Mouse (Mus musculus) olfactory bulb, adult 2 months (tissue): Measurements from ENCODE around the gene Ubash3b. TPM values are rescaled to one million over a fixed set of nuclear protein-coding genes. Genes with fewer than 3 reads are reported as not detected.

Experiments
- H3K27ac ChIP-seq: fragments of 200-500 bp; 2 replicates; pipeline ENCODE4 v1.5.1; 2012; ENCODE audit warnings: low read depth, low read length; ENCODE audit not compliant: insufficient read depth
- H3K4me1 ChIP-seq: fragments of 200-500 bp; 2 replicates; pipeline ENCODE4 v1.6.1; 2012; ENCODE audit warnings: low read length; ENCODE audit not compliant: control insufficient read depth, insufficient read depth
- H3K4me3 ChIP-seq: fragments of 200-500 bp; 2 replicates; pipeline ENCODE4 v1.5.1; 2012; ENCODE audit warnings: mild to moderate bottlenecking, low read depth, low read length, moderate library complexity; ENCODE audit not compliant: insufficient read depth
- CTCF ChIP-seq: fragments of 200-500 bp; IDR thresholded peaks from 2 replicates; pipeline ENCODE4 v1.5.1; 2012; ENCODE audit warnings: low read depth, mild to moderate bottlenecking, low read length, moderate library complexity; ENCODE audit not compliant: insufficient read depth
- POLR2A ChIP-seq: fragments of 200-500 bp; IDR thresholded peaks from 2 replicates; pipeline ENCODE4 v1.6.1; 2012; ENCODE audit warnings: mild to moderate bottlenecking, low read depth, low read length, moderate library complexity; ENCODE audit not compliant: insufficient read depth
- WGBS: fragments of 180-500 bp; shearing (Covaris S2); methylation state at CpG from one replicate; pipeline ENCODE4 v1.1.7; 2018; 5-methylcytosine and 5-hydroxymethylcytosine counted together
- polyA plus RNA-seq: library from polyadenylated mRNA; stranded (reverse); fragments of >200 nt; gene quantifications from 2 replicates; pipeline ENCODE4 v1.2.4, GENCODE M21; 2012; ENCODE audit warnings: low replicate concordance; ENCODE audit not compliant: missing spikeins, insufficient read depth, insufficient read length

Gene Ubash3b
- polyA plus RNA-seq, 1 experiment = not detected

DNA sequence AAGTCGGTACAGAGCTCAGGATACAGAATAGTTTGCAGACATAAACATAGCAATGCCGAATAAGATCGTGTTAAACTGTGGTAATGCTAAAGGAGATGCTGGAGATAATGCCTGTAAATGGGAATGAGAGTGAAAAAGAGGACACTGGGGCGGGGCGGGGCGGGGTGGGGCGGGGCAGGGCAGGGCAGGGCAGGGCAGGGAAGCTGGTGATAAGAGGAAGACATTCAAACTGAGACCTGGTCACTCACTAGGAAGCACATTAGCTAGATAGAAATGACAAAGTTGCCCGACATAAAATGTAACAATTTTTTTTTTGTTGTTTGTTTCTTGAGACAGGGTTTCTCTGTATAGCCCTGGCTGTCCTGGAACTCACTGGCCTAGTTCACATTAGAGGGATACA lies 10.9 kb upstream of the Ubash3b start:
- Histone ChIP-seq H3K4me3 (no peak overlapping the region), H3K4me1 (peaks cover 7% of the 10 kb centered on the region), H3K27ac (no peak overlapping the region)
- no peak for TF ChIP-seq POLR2A
- TF ChIP-seq CTCF = no peak
- WGBS = 88% methylated on average over 8 of the region's 8 CpGs

GRCm38 (mm10) chr9:41170026-41170425 lies 8.5 kb upstream of the Ubash3b start:
- Histone ChIP-seq H3K4me3 (no peak overlapping the region), H3K27ac (no peak overlapping the region), H3K4me1 (peaks cover 14% of the 10 kb centered on the region)
- no peak for TF ChIP-seq CTCF
- no peak for TF ChIP-seq POLR2A
- 61% methylated on average over 8 of the region's 8 CpGs for WGBS

DNA sequence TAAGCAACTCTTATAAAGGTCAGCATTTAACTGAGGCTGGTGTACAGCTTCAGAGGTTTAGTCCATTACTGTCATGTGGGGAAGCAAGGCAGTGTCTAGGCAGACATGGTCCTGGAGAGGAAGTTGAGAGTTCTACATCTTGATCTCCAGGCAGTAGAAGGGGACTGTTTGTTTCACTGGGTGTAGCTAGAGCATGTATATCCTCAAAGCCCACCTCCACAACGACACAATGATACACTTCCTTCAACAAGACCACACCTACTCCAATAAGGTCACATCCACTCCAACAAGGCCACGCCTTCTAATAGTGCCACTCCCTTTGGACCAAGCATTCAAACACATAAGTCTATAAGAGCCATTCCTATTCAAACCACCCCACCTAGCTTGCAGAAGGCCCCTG lies 7.2 kb upstream of the Ubash3b start:
- TF ChIP-seq POLR2A (no peak), CTCF (no peak)
- no peak overlapping the region for H3K27ac ChIP-seq
- peaks cover 14% of the 10 kb centered on the region for H3K4me1 ChIP-seq
- 77% methylated on average over 2 of the region's 2 CpGs for WGBS
- H3K4me3 ChIP-seq = no peak overlapping the region

- TF ChIP-seq CTCF = no peak
- no peak for TF ChIP-seq POLR2A
- Histone ChIP-seq H3K4me1 (peaks cover 14% of the 10 kb centered on the region), H3K4me3 (no peak overlapping the region), H3K27ac (no peak overlapping the region)
- WGBS = 84% methylated on average over 6 of the region's 6 CpGs
Observed at GRCm38 (mm10) chr9:41168206-41168605, 6.7 kb upstream of the Ubash3b start.

DNA sequence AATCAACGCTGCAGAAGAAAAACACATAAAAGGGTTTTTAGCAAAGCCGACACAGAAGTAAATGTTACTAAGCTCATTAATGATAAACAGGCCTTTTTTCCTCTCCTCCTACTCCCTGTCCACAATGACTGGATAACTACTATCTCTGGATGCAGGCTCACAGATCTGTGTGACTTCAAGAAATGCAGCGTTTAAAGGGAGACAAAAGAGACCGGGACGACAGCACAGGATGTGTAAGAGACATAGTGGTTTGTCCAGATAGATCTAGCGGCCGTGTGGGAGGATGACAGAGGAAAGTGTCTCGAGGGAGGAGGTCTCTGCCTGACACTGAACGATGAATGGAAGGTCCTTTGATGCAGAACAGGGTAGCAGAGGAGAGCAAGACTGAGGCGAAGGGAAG lies 5.4 kb upstream of the Ubash3b start:
- Histone ChIP-seq H3K4me3 (no peak overlapping the region), H3K4me1 (peaks cover 14% of the 10 kb centered on the region), H3K27ac (peak overlapping the region; percentile 60; the same call in 1 of the 2 replicates)
- TF ChIP-seq POLR2A (0 out of 2 replicates have a peak, but pooled peaks have one; percentile 22), CTCF (no peak)
- 30% methylated on average over 9 of the region's 10 CpGs for whole genome bisulfite sequencing

GRCm38 (mm10) chr9:41162363-41162762 lies 866 bp upstream of the Ubash3b start:
- WGBS = 90% methylated on average over 4 of the region's 4 CpGs
- no peak overlapping the region for H3K4me3 ChIP-seq
- TF ChIP-seq POLR2A (no peak), CTCF (no peak)
- H3K4me1 ChIP-seq = peaks cover 17% of the 10 kb centered on the region
- H3K27ac ChIP-seq = no peak overlapping the region

DNA sequence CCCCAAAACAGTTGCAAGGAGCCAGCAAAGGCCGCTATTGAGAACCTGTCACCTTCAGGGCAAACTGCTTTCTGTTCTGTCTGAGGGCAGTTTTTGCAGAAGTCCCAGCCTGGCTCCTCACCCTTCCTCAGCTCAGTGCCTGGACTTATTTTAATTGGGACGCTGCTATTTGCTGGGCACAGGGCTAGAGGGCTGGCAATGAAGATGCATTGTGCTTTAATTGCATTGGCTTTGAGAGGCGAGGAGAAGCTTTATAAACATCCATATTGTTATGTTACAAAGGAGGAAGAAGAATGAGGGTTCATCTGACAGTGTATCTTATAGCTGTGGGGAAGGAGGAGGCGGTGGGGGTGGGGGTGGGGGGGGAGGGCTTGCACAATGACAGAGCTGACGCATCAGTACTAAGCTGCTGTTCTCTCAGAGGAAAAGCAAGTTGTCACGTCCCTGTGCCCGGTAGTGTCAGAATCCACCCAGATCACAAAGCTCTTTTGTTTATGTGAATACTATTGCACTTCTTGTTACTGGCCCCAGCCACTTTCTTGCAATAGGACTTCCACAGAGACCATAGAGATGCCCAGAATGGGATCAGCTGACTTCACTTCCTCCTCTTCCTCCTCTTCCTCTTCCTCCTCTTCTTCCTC lies 841 bp downstream of the Ubash3b start:
- no peak for TF ChIP-seq POLR2A
- no peak for TF ChIP-seq CTCF
- 25% methylated on average over 7 of the region's 7 CpGs for WGBS
- no peak overlapping the region for H3K27ac ChIP-seq
- H3K4me1 ChIP-seq = peaks cover 11% of the 10 kb centered on the region
- no peak overlapping the region for H3K4me3 ChIP-seq

GRCm38 (mm10) chr9:41159223-41159622 lies 2.3 kb downstream of the Ubash3b start:
- Histone ChIP-seq H3K4me1 (peaks cover 11% of the 10 kb centered on the region), H3K27ac (no peak overlapping the region), H3K4me3 (no peak overlapping the region)
- no peak for TF ChIP-seq CTCF
- TF ChIP-seq POLR2A = no peak
- 84% methylated on average over 2 of the region's 2 CpGs for WGBS

- WGBS = 22% methylated on average over 15 of the region's 15 CpGs
- H3K4me3 ChIP-seq = peak overlapping the region; percentile 53
- 0 out of 2 replicates have a peak overlapping the region, but pooled peaks have one; percentile 4 for H3K27ac ChIP-seq
- TF ChIP-seq CTCF (no peak), POLR2A (no peak)
- peaks cover 18% of the 10 kb centered on the region for H3K4me1 ChIP-seq
Observed at GRCm38 (mm10) chr9:41157872-41158567, 3.5 kb downstream of the Ubash3b start.

- under 1% methylated on average over 81 of the region's 82 CpGs for WGBS
- H3K4me3 ChIP-seq = peak overlapping the region; percentile 53
- TF ChIP-seq CTCF (no peak), POLR2A (peak; percentile 55; the same call in 1 of the 2 replicates)
- H3K27ac ChIP-seq = peak overlapping the region; percentile 68
- H3K4me1 ChIP-seq = peaks cover 23% of the 10 kb centered on the region
Observed at GRCm38 (mm10) chr9:41157020-41157871, 4.3 kb downstream of the Ubash3b start.
